Mouse (Mus musculus) MEL (cell line): Measurements from ENCODE around the gene Nfix. TPM values are rescaled to one million over a fixed set of nuclear protein-coding genes. Genes with fewer than 3 reads are reported as not detected.

Source experiments
- DNase-seq: peaks from one replicate; pipeline ENCODE4 v3.0.0; 2011; ENCODE audit warnings: low read depth, low spot score
- H3K27ac ChIP-seq: 2 replicates; pipeline ENCODE4 v1.5.1; 2012; ENCODE audit warnings: low read depth, mild to moderate bottlenecking, control low read depth, low read length, moderate library complexity; ENCODE audit not compliant: control insufficient read depth
- H3K27me3 ChIP-seq, 2 experiments: fragments of 150-350 bp in 1 of 2; sonication (generic) in 1 of 2; 2 replicates each; pipeline ENCODE4 v1.6.1; 2012; ENCODE audit warnings: low read length in 2 of 2, mild to moderate bottlenecking in 2 of 2, improper control_type of control experiment in 1 of 2, moderate library complexity in 1 of 2; ENCODE audit not compliant: insufficient read depth in 2 of 2, control insufficient read depth in 1 of 2
- H3K36me3 ChIP-seq, 2 experiments: 2 replicates each; pipeline ENCODE4 v1.6.1; 2012 to 2014; ENCODE audit warnings: low read length in 2 of 2, improper control_type of control experiment in 1 of 2, inconsistent platforms in 1 of 2, mild to moderate bottlenecking in 1 of 2; ENCODE audit not compliant: insufficient read depth in 2 of 2, control insufficient read depth in 1 of 2
- H3K4me1 ChIP-seq, 2 experiments: fragments of 150-350 bp in 1 of 2; sonication (generic) in 1 of 2; 2 replicates each; pipeline ENCODE4 v1.6.1; 2012; ENCODE audit warnings: low read length in 2 of 2, improper control_type of control experiment in 1 of 2, mild to moderate bottlenecking in 1 of 2; ENCODE audit not compliant: insufficient read depth in 2 of 2, control insufficient read depth in 1 of 2
- H3K4me3 ChIP-seq, 2 experiments: fragments of 150-350 bp in 1 of 2; sonication (generic) in 1 of 2; 2 replicates each; pipeline ENCODE4 v1.5.1; 2012; ENCODE audit warnings: low read depth in 2 of 2, low read length in 2 of 2, mild to moderate bottlenecking in 2 of 2, moderate library complexity in 2 of 2, control low read depth in 1 of 2, improper control_type of control experiment in 1 of 2; ENCODE audit not compliant: control insufficient read depth in 1 of 2, insufficient read depth in 1 of 2
- H3K79me2 ChIP-seq: 2 replicates; pipeline ENCODE4 v1.6.1; 2012; ENCODE audit warnings: mild to moderate bottlenecking, low read length, moderate library complexity; ENCODE audit not compliant: control insufficient read depth, poor library complexity, insufficient read depth
- H3K9ac ChIP-seq: 2 replicates; pipeline ENCODE4 v1.6.1; 2012; ENCODE audit warnings: low read depth, mild to moderate bottlenecking, control low read depth, low read length, moderate library complexity; ENCODE audit not compliant: control insufficient read depth, poor library complexity, severe bottlenecking
- H3K9me3 ChIP-seq: fragments of 150-350 bp; sonication (generic); replicated peaks from 2 replicates; pipeline ENCODE4 v1.6.1; 2012; ENCODE audit warnings: mild to moderate bottlenecking, low read length, improper control_type of control experiment, moderate library complexity; ENCODE audit not compliant: insufficient read depth
- BHLHE40 ChIP-seq: IDR thresholded peaks from 2 replicates; pipeline ENCODE4 v1.6.1; 2012; ENCODE audit warnings: low read depth, mild to moderate bottlenecking, inconsistent platforms, low read length, improper control_type of control experiment, borderline replicate concordance
- CHD1 ChIP-seq: IDR thresholded peaks from 2 replicates; pipeline ENCODE4 v1.6.1; 2012; ENCODE audit warnings: low read depth, mild to moderate bottlenecking, inconsistent platforms, low read length, improper control_type of control experiment
- E2F4 ChIP-seq: IDR thresholded peaks from 2 replicates; pipeline ENCODE4 v1.6.1; 2011; ENCODE audit warnings: low read depth, low read length, improper control_type of control experiment, borderline replicate concordance
- ETS1 ChIP-seq: IDR thresholded peaks from 2 replicates; pipeline ENCODE4 v1.6.1; 2012; ENCODE audit warnings: low read depth, mild to moderate bottlenecking, inconsistent platforms, low read length, improper control_type of control experiment, moderate library complexity
- GABPA ChIP-seq: IDR thresholded peaks from 2 replicates; pipeline ENCODE4 v1.6.1; 2012; ENCODE audit warnings: low read depth, mild to moderate bottlenecking, inconsistent platforms, low read length, improper control_type of control experiment, moderate library complexity
- GATA1 ChIP-seq: IDR thresholded peaks from 2 replicates; pipeline ENCODE4 v1.6.1; 2011; ENCODE audit warnings: low read depth, low read length, improper control_type of control experiment
- HCFC1 ChIP-seq: IDR thresholded peaks from 2 replicates; pipeline ENCODE4 v1.6.1; 2012; ENCODE audit warnings: low read depth, mild to moderate bottlenecking, inconsistent platforms, low read length, improper control_type of control experiment, moderate library complexity
- KAT2A ChIP-seq: conservative IDR thresholded peaks from 2 replicates; pipeline ENCODE4 v1.6.1; 2012; ENCODE audit warnings: low read depth, low read length, improper control_type of control experiment, inconsistent platforms
- MEF2A ChIP-seq: IDR thresholded peaks from 2 replicates; pipeline ENCODE4 v1.6.1; 2014; ENCODE audit warnings: low read depth, mild to moderate bottlenecking, inconsistent platforms, low read length, improper control_type of control experiment; ENCODE audit not compliant: poor library complexity, insufficient replicate concordance, severe bottlenecking; ENCODE audit errors: extremely low read depth
- MXI1 ChIP-seq: IDR thresholded peaks from 2 replicates; pipeline ENCODE4 v1.6.1; 2011; ENCODE audit warnings: mild to moderate bottlenecking, low read depth, low read length, improper control_type of control experiment
- MYB ChIP-seq: IDR thresholded peaks from 2 replicates; pipeline ENCODE4 v1.6.1; 2011; ENCODE audit warnings: mild to moderate bottlenecking, low read depth, low read length, improper control_type of control experiment
- NELFE ChIP-seq: IDR thresholded peaks from 2 replicates; pipeline ENCODE4 v1.6.1; 2011; ENCODE audit warnings: low read depth, low read length, improper control_type of control experiment
- NRF1 ChIP-seq: IDR thresholded peaks from 2 replicates; pipeline ENCODE4 v1.6.1; 2014; ENCODE audit warnings: low read depth, mild to moderate bottlenecking, inconsistent platforms, low read length, improper control_type of control experiment, moderate library complexity; ENCODE audit not compliant: poor library complexity, insufficient read depth, severe bottlenecking
- POLR2A ChIP-seq, 2 experiments: IDR thresholded peaks; 2 replicates each; pipeline ENCODE4 v1.6.1; 2011 to 2012; ENCODE audit warnings: low read length in 2 of 2, mild to moderate bottlenecking in 2 of 2, control low read depth in 1 of 2, improper control_type of control experiment in 1 of 2, low read depth in 1 of 2, moderate library complexity in 1 of 2; ENCODE audit not compliant: control insufficient read depth in 1 of 2, insufficient read depth in 1 of 2, poor library complexity in 1 of 2
- POLR2AphosphoS2 ChIP-seq: IDR thresholded peaks from 2 replicates; pipeline ENCODE4 v1.6.1; 2011; ENCODE audit warnings: low read length, improper control_type of control experiment
- POLR2AphosphoS5 ChIP-seq: IDR thresholded peaks from 2 replicates; pipeline ENCODE4 v1.6.1; 2012; ENCODE audit warnings: low read depth, borderline replicate concordance, mild to moderate bottlenecking, inconsistent platforms, low read length, moderate library complexity, mixed read lengths
- RAD21 ChIP-seq: IDR thresholded peaks from 2 replicates; pipeline ENCODE4 v1.6.1; 2011; ENCODE audit warnings: mild to moderate bottlenecking, low read depth, low read length, improper control_type of control experiment
- SIN3A ChIP-seq: IDR thresholded peaks from 2 replicates; pipeline ENCODE4 v1.6.1; 2012; ENCODE audit warnings: low read length, improper control_type of control experiment, inconsistent platforms
- SMC3 ChIP-seq: IDR thresholded peaks from 2 replicates; pipeline ENCODE4 v1.6.1; 2011; ENCODE audit warnings: low read depth, low read length, improper control_type of control experiment
- UBTF ChIP-seq: IDR thresholded peaks from 2 replicates; pipeline ENCODE4 v1.6.1; 2012; ENCODE audit warnings: low read depth, mild to moderate bottlenecking, inconsistent platforms, low read length, improper control_type of control experiment, moderate library complexity, borderline replicate concordance; ENCODE audit not compliant: insufficient read depth
- USF1 ChIP-seq: IDR thresholded peaks from 2 replicates; pipeline ENCODE4 v1.6.1; 2014; ENCODE audit warnings: low read depth, mild to moderate bottlenecking, inconsistent platforms, low read length, improper control_type of control experiment, moderate library complexity
- USF2 ChIP-seq, 2 experiments: IDR thresholded peaks; 2 replicates each; pipeline ENCODE4 v1.6.1; 2011 to 2012; ENCODE audit warnings: improper control_type of control experiment in 2 of 2, low read length in 2 of 2, borderline replicate concordance in 1 of 2, inconsistent platforms in 1 of 2, low read depth in 1 of 2, mild to moderate bottlenecking in 1 of 2; ENCODE audit not compliant: insufficient read depth in 1 of 2
- polyA plus RNA-seq, 2 experiments: library from polyadenylated mRNA; stranded (reverse) in 1 of 2; unstranded in 1 of 2; fragments of >175 nt in 1 of 2; fragments of >200 nt in 1 of 2; gene quantifications; 2 replicates each; pipeline versions ENCODE4 v1.2.1 to v1.2.4; 2012; ENCODE audit warnings: low replicate concordance in 2 of 2, low read depth in 1 of 2; ENCODE audit not compliant: insufficient read length in 2 of 2, insufficient read depth in 1 of 2, missing spikeins in 1 of 2
- total RNA-seq: library from RNA; depleted of rRNA; stranded (reverse); fragments of 300-350 nt; gene quantifications from 2 replicates; pipeline ENCODE4 v1.2.3, GENCODE M21; 2012

Gene Nfix
- total and polyA plus RNA-seq, 3 experiments = 14.4 to 29.1 TPM; not detected in 1

DNA sequence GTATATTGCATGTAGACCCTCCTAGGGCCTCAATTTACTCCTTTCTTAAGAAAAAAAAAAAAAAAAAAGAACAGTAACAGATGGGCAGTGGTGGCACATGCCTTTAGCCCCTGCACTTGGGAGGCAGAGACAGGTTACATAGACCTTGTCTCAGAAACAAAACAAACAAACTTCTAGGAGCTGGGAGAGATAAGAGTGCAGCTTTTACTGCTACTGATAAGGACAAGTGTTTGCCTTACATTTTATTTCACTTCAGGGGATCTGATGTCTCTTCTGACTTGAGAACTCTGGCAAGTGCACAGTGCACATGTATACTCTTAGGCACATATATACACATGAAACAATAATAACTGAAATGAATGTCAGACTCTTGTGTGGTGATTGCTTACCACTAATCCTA, 142.9 kb downstream of the Nfix start (continued):
- TF ChIP-seq POLR2AphosphoS5 (no peak), POLR2A (IDR thresholded peaks at IDR 0.05; ENCODE audit: control insufficient read depth in 1 of 2, insufficient read depth in 1 of 2, low read depth in 1 of 2, low read length in 2 of 2, poor library complexity in 1 of 2) (no peak), USF2 (IDR thresholded peaks at IDR 0.05; ENCODE audit: borderline replicate concordance in 1 of 2, insufficient read depth in 1 of 2, low read depth in 1 of 2, low read length in 2 of 2) (no peak), GABPA (no peak), MYB (no peak), UBTF (no peak), GATA1 (peak; percentile 94), HCFC1 (peak; percentile 34; the same call in 1 of the 2 replicates), RAD21 (no peak), MEF2A (no peak), ETS1 (peak; percentile 85), SMC3 (no peak), MXI1 (peak; percentile 75), POLR2AphosphoS2 (no peak), BHLHE40 (no peak), CHD1 (no peak), NELFE (no peak), NRF1 (no peak; the same call in 1 of the 2 replicates), SIN3A (peak; percentile 78), KAT2A (no peak; the same call in 1 of the 2 replicates)

DNA sequence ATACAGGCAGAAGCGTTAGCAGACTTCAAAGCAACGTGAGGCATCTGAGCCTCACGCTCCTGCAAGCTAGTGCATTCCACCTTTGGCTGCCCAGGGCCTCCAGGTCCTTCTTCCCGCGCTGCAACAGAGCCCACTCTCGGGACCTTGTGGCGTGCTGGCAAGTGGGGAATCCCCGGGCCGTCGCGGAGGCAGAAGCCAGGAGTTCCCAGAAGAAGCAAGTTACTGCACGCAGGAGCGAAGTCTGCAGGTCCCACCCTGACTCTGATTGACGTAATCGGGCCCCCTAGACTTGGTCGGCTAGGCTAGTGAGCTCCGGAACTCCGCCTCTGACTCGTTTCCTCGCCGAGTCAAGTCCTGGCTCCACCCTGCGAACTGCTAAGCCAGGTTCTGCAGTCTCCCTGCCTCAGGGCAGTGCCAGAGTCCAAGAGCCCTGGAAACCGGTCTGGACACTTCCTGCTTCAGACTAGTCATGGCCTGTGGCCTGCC, 143.5 kb downstream of the Nfix start:
- peak overlapping the region; percentile 88 for H3K27ac ChIP-seq
- H3K9me3 ChIP-seq = no peaks in the 10 kb centered on the region
- H3K79me2 ChIP-seq = peaks cover 15% of the 10 kb centered on the region
- peak overlapping the region; percentile 51 to 71 for H3K4me3 ChIP-seq
- H3K4me1 ChIP-seq = peaks cover 5 to 30% of the 10 kb centered on the region in 2 experiments
- H3K9ac ChIP-seq = peak overlapping the region; percentile 61
- no peaks in the 10 kb centered on the region for H3K27me3 ChIP-seq
- peaks cover 0 to 22% of the 10 kb centered on the region in 2 experiments; a peak in 2 of 4 replicates for H3K36me3 ChIP-seq
- DNase-seq = peak; percentile 90
- no peak for TF ChIP-seq GATA1
- TF ChIP-seq MYB = no peak
- no peak for TF ChIP-seq USF1
- no peak; the same call in 1 of the 2 replicates for TF ChIP-seq POLR2AphosphoS2
- peak; percentile 31; the same call in 1 of the 2 replicates for TF ChIP-seq E2F4
- peak; percentile 35 to 55; a peak in 2 of 4 replicates for TF ChIP-seq POLR2A (IDR thresholded peaks at IDR 0.05; ENCODE audit: control insufficient read depth in 1 of 2, insufficient read depth in 1 of 2, low read depth in 1 of 2, low read length in 2 of 2, poor library complexity in 1 of 2)
